Mouse (Mus musculus): Measurements from ENCODE around the gene Tmem131l. TPM values are rescaled to one million over a fixed set of nuclear protein-coding genes. Genes with fewer than 3 reads are reported as not detected.

The Tmem131l gene
- polyA plus RNA-seq, 1 experiment: 16.3 TPM

DNA sequence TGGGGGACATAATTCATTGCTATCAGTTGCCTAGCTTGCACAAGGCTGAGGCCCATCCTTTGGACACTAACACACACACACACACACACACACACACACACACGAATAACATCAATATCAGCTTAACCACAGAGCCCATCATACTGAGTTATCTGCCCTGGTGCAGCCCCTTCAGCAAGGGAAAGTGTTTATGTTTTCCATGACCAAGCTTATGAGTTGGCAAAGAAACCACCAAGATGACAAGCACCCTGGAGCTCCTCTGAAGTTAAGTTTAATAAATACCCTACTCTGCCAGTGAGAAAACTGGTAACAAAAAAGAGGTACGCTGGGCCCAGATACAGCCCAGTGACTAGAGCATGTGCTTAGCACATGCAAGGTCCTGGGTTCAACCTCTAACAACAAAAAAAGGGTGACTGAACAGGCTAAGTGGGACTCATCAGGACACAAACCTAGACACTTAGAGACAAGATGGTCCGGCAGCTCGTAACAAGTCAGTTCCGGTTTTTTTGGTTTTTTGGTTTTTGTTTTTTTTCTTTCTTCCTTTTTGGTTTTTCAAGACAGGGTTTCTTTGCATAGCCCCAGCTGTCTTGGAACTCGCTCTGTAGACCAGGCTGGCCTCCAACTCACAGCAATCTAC, 4.1 kb downstream of the Tmem131l start:
- H3K27ac ChIP-seq (ENCODE audit: insufficient read depth, low read length): no peak overlapping the region
- TF ChIP-seq POLR2A (IDR thresholded peaks at IDR 0.05; ENCODE audit: extremely low read depth, insufficient read depth, low read length) (no peak), CTCF (IDR thresholded peaks at IDR 0.05; ENCODE audit: extremely low read depth, insufficient read depth, low read length) (no peak)
- no peaks in the 10 kb centered on the region; the same call in 1 of the 2 replicates for H3K4me1 ChIP-seq (ENCODE audit: control insufficient read depth, insufficient read depth, low read length)
- no peak overlapping the region for H3K4me3 ChIP-seq (ENCODE audit: insufficient read depth, low read length)

DNA sequence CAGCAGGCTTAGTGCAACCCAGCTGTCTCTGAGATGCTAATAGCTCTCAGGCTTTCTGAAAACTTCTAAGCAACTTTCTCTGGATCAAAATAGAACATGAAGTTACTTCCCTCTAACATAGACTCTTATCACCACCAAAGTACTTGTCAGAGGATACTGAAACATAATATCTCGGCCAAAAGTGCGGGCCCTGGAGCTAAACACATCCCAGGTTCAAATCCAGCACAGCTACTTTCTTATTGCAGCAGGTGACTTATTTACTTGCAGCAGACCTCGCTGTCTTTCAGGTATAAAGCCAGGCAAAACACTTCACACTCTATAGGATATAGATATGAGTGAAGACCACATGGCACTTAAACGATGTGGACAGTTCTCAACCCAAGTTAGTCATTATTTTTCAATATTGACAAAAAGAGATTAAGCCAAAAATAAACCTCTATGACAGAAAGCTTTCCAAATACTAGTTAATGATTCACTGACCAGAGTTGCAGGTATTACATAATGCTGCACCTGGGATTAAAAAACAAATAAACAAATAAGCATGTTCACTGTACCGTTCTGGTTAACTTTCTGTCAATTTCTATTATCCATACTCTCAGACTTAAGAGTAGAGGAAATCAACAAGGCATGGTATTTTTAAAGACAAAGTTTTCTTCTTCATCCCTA, 5.7 kb downstream of the Tmem131l start:
- H3K4me1 ChIP-seq (ENCODE audit: control insufficient read depth, insufficient read depth, low read length): no peaks in the 10 kb centered on the region; the same call in 1 of the 2 replicates
- H3K27ac ChIP-seq (ENCODE audit: insufficient read depth, low read length): no peak overlapping the region
- TF ChIP-seq POLR2A (IDR thresholded peaks at IDR 0.05; ENCODE audit: extremely low read depth, insufficient read depth, low read length): no peak
- no peak for TF ChIP-seq CTCF (IDR thresholded peaks at IDR 0.05; ENCODE audit: extremely low read depth, insufficient read depth, low read length)
- H3K4me3 ChIP-seq (ENCODE audit: insufficient read depth, low read length): no peak overlapping the region

DNA sequence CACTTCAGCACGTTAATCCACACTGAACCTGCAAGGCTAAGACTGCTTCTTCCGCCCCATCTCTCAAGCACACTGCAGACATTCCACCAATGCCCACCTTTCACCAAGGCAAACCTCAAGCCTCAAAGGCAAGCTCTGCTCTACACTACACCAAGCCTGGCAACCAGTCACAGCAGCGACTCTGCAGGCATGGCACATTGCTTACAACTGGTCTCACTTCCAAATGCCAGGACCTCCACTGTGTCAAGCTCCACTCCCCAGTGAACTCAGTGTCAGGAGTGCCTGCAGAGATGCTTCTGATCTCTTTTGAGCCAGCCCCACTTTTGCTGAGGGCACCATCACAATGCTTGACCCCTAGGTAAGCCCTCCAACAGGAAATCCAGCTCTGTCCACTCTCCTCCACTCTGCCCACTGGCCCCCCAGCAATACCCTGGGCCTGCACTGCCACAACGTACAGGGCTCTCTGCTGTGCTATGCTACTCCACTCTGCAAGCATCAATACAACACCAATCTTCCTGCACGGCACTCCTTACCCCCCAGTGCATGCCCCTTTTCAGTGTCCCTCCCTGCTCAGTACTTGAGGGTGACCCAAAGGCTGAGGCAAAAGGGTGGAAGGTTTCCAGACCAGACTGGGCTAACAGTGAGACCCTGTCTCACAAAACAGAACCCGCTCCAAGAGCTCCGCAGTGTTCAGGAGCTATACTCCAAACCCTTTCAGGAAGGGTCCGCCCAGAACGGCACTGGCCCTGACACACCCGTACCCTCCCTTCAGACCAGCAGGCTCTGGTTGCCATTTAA, 6.8 kb downstream of the Tmem131l start:
- Histone ChIP-seq H3K27ac (ENCODE audit: insufficient read depth, low read length) (no peak overlapping the region), H3K4me1 (ENCODE audit: control insufficient read depth, insufficient read depth, low read length) (no peaks in the 10 kb centered on the region; the same call in 1 of the 2 replicates)
- no peak for TF ChIP-seq CTCF (IDR thresholded peaks at IDR 0.05; ENCODE audit: extremely low read depth, insufficient read depth, low read length)
- TF ChIP-seq POLR2A (IDR thresholded peaks at IDR 0.05; ENCODE audit: extremely low read depth, insufficient read depth, low read length): no peak

DNA sequence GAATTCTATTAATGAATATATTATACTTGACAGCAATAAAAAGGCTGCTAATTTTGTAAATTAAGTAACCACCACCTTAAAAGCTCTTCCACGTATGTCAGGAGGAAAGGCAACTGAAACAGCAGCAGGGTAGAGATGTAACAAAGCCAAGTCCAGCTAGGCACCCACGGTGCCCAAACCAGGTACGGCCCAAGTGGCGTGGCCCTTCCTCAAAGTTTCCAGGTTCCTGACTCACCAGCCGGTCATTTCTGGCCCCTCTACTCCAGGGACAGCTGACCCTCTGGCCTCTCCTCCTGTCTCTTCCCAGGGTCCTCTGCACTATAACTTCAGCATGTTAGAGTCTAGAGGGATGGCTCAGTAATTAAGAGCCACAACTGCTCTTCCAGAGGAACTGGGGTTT, 7.6 kb downstream of the Tmem131l start:
- no peak overlapping the region for H3K4me3 ChIP-seq (ENCODE audit: insufficient read depth, low read length)
- TF ChIP-seq CTCF (IDR thresholded peaks at IDR 0.05; ENCODE audit: extremely low read depth, insufficient read depth, low read length): no peak
- no peak for TF ChIP-seq POLR2A (IDR thresholded peaks at IDR 0.05; ENCODE audit: extremely low read depth, insufficient read depth, low read length)
- H3K27ac ChIP-seq (ENCODE audit: insufficient read depth, low read length): no peak overlapping the region
- no peaks in the 10 kb centered on the region for H3K4me1 ChIP-seq (ENCODE audit: control insufficient read depth, insufficient read depth, low read length)

More for the DNA sequence above, 6.8 kb downstream of the Tmem131l start:
- no peak overlapping the region for H3K4me3 ChIP-seq (ENCODE audit: insufficient read depth, low read length)

DNA sequence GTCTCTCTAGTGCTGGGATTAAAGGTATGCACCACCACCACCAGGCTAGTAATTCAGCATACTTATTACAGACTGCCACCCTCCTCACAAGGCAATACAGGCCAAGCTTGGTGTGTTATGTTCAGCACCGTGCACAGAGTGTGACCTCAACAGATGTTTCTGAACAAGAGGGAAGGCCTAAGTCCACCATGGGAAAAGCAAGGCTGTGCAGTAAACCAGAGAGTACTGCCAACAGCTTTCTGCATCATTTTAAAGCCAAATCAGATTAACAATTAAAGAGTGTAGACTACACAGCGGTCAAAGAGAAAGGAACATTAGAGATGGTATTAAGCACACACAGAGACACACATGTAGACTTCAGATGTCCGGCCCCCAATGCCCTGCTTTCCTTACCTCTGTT, 8.8 kb downstream of the Tmem131l start:
- Histone ChIP-seq H3K27ac (ENCODE audit: insufficient read depth, low read length) (no peak overlapping the region), H3K4me1 (ENCODE audit: control insufficient read depth, insufficient read depth, low read length) (no peaks in the 10 kb centered on the region), H3K4me3 (ENCODE audit: insufficient read depth, low read length) (no peak overlapping the region)
- no peak for TF ChIP-seq CTCF (IDR thresholded peaks at IDR 0.05; ENCODE audit: extremely low read depth, insufficient read depth, low read length)
- no peak for TF ChIP-seq POLR2A (IDR thresholded peaks at IDR 0.05; ENCODE audit: extremely low read depth, insufficient read depth, low read length)

DNA sequence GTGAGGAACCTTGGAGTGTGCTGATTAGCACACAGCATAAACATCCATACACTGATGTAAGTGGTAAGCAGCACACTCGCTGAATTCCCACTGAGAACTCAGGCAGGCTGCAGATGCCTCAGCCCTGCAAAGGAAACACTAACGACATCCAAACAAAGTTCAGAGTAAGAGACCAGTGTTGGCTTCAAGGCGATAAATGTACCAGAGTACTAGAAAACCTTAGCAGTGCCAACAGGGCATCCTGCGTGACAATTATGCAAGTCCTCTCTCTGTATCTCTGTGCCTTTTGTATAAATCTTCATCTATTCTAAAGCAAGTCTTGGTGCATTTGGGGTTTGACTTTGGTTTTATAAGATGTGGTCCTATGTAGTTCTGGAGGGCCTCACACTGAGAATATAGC, 11.0 kb downstream of the Tmem131l start:
- no peak overlapping the region for H3K4me3 ChIP-seq (ENCODE audit: insufficient read depth, low read length)
- no peak overlapping the region for H3K27ac ChIP-seq (ENCODE audit: insufficient read depth, low read length)
- no peaks in the 10 kb centered on the region for H3K4me1 ChIP-seq (ENCODE audit: control insufficient read depth, insufficient read depth, low read length)
- no peak for TF ChIP-seq CTCF (IDR thresholded peaks at IDR 0.05; ENCODE audit: extremely low read depth, insufficient read depth, low read length)
- no peak for TF ChIP-seq POLR2A (IDR thresholded peaks at IDR 0.05; ENCODE audit: extremely low read depth, insufficient read depth, low read length)

DNA sequence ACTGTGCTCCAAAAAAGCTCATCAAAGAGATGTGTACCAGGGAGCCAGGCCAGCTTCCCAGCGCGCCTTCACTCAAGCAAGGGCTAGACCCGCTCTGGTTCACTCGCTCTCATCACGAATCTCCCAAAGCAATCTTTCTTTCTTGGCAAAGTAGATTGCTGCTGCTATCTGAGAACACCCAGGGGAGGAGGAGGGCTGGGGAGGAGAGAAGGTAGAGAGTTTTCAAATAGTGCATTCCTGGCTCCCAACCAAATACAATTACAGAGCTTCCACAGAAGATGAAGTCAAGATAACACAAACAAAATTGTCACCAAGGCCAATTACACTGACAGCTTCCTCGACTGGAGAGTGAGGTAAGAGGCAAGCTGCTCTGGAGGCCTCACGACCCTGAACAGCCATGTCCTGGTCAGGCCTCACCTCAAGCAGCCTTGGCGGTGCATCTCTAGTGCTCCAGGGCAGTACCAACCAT, 12.2 kb downstream of the Tmem131l start:
- TF ChIP-seq CTCF (IDR thresholded peaks at IDR 0.05; ENCODE audit: extremely low read depth, insufficient read depth, low read length) (no peak), POLR2A (IDR thresholded peaks at IDR 0.05; ENCODE audit: extremely low read depth, insufficient read depth, low read length) (no peak)
- Histone ChIP-seq H3K4me1 (ENCODE audit: control insufficient read depth, insufficient read depth, low read length) (no peaks in the 10 kb centered on the region), H3K4me3 (ENCODE audit: insufficient read depth, low read length) (no peak overlapping the region), H3K27ac (ENCODE audit: insufficient read depth, low read length) (no peak overlapping the region)

DNA sequence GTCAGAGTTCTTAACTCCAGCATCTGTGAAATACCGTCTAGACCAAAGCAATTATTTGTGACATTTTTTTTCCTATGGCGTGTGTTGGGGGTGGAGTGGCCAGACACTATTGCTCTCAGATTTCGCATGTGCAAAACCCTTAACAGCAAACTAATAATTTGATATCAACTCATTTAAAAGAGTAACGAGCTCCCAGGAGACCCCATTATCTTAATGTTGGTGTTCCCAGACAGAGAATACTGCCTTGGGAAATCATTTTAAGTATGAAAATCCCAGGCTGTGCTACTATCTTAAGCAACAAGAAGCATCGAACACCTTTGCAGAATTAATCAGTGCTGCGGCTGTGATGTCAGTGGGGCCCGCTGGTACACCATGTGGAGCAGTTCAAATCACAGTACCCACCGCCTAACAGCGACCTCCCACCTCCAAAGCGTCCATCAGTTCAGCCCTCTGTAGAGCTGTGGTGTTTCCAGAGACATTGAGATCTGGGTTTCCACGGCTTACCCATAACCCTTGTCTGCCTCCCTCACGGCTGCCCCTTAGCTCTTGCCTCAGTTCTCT, 15.4 kb downstream of the Tmem131l start:
- H3K27ac ChIP-seq (ENCODE audit: insufficient read depth, low read length): no peak overlapping the region
- no peak overlapping the region for H3K4me3 ChIP-seq (ENCODE audit: insufficient read depth, low read length)
- TF ChIP-seq POLR2A (IDR thresholded peaks at IDR 0.05; ENCODE audit: extremely low read depth, insufficient read depth, low read length): no peak
- no peak for TF ChIP-seq CTCF (IDR thresholded peaks at IDR 0.05; ENCODE audit: extremely low read depth, insufficient read depth, low read length)
- no peaks in the 10 kb centered on the region for H3K4me1 ChIP-seq (ENCODE audit: control insufficient read depth, insufficient read depth, low read length)

DNA sequence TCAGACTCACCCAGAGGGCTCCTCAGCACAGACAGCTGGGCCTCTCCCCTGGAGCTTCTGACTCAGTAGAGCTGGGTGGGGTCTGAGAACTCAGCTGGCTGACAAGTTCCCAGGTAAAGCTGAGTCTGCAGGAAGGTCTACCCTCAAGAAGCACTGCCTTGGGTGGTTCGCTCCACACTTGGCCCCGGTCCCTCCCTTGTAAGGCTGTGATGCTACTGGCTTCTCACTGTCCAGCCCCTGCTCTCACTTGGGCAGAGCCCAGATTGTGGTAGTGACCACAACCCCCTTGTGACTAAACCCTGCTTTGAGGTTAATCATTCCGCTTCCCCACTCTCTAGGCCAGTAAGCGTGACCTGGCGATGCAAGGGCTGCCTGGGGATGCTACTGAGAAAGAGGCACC, 17.3 kb downstream of the Tmem131l start:
- no peak overlapping the region for H3K27ac ChIP-seq (ENCODE audit: insufficient read depth, low read length)
- TF ChIP-seq CTCF (IDR thresholded peaks at IDR 0.05; ENCODE audit: extremely low read depth, insufficient read depth, low read length) (no peak), POLR2A (IDR thresholded peaks at IDR 0.05; ENCODE audit: extremely low read depth, insufficient read depth, low read length) (no peak)
- H3K4me3 ChIP-seq (ENCODE audit: insufficient read depth, low read length): no peak overlapping the region
- H3K4me1 ChIP-seq (ENCODE audit: control insufficient read depth, insufficient read depth, low read length): no peaks in the 10 kb centered on the region
